Mouse (Mus musculus): ENCODE results near the gene Nfia.

- TF ChIP-seq POLR2A (IDR thresholded peaks at IDR 0.05; ENCODE audit: insufficient read depth, low read depth, low read length) (no peak), CTCF (IDR thresholded peaks at IDR 0.05; ENCODE audit: insufficient read depth, low read depth, low read length) (no peak)
Observed at GRCm38 (mm10) chr4:98057721-98058120, 285.2 kb downstream of the Nfia start.
